Mouse (Mus musculus) T-helper 1 cell (primary cell): ENCODE data around the gene Fat3.

Experiments
- in situ Hi-C: fragments of 300-600 bp; cut with MboI, MseI; formaldehyde crosslinking; loops from one replicate; pipeline ENCODE4 v1.15.1; 2025; ENCODE audit warnings: high pct_unique_total_duplicates

The Fat3 gene

DNA sequence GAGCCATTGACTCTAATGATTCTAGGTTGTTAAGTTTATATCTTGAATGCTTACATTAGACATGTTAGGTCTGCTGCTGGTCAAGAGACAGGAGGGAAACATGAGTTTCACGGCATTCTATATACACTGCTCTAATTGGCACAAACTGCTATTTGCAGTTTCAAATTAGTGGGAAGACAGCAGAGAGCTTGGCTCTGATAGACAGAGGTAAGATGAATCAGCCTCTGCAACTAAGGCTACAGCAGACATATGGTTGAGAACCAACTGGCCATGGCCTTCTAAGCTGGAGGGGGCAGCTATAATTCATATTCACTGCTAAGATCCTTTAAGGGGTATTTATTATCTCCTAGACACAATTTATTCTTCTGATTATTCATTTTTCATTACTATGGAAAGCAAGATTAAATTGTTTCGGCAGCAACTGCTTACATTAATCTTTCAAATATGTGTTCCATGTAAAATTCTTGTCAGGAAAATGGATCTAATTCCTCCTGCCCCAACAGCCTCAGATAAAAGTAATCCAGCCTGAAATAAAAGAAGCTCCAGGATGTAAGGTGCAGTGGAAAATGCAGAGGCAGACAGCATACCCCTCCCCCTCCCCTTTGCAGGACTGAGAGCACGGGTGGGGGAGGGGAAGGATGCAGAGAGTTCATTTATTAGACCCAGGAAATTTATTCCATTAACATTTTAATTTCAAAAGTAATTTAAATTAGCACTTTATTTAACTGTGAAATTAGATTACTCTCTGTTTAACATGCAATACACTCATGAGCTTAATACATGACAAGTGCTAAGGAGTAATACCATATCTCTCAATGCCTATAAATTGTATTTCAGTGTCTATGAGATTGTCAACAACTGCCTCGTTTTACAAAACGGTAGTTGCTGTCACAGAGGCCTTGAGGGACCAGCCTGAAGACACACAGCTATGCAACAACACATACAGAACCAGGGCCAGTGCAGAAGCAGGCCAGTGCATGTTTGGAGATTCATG lies 189.9 kb downstream of the Fat3 start:
- in situ Hi-C loops, result no loop called here

DNA sequence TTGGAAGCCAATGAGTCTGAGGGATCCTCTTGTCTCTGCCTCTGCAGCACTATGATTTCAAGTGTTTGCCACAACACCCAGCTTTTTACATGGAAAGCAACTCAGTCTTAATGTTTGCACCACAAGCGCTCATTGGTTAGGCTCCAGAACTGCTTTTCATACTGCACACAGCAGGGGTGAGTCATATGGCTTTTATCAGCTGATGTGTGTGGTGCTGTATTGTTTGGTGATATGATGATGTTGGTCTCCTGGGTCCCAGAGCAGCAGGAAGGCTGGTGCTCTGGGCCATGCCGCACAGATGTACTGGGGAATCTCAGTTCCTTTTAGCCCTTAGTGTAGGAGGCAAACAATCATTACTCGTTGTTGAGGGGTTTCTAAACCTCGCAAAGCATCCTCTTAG lies 190.8 kb downstream of the Fat3 start:
- in situ Hi-C loops, result no loop called here

GRCm38 (mm10) chr9:16307789-16308188 lies 193.3 kb downstream of the Fat3 start:
- in situ Hi-C loops, result no loop called here

DNA sequence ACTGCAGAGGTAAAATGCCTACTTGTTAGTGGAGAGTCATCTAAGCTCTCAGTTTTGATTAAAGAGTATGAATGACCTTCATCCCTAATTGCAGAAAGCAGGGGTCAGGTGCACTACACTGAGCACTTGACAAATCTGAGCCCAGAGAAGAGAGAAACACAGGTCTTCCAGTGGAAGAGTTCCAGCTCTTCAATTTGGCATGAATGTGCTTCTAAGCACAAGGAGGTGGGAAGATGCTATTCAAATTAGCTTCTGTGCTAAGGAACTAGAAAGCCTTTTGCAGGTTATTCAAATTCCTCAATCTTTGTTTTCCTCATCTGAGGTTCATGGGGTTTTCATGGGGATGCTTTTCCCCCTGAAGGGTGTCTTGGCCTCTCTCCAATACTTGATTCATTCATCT lies 194.9 kb downstream of the Fat3 start:
- in situ Hi-C loops, result no loop called here

- in situ Hi-C loops, result no loop called here
These were observed 195.5 kb downstream of the Fat3 start for GRCm38 (mm10) chr9:16305396-16306086.

- in situ Hi-C loops, result no loop called here
These were observed 196.1 kb downstream of the Fat3 start for GRCm38 (mm10) chr9:16304949-16305348.

GRCm38 (mm10) chr9:16302484-16302883 lies 198.6 kb downstream of the Fat3 start:
- in situ Hi-C loops, result no loop called here

DNA sequence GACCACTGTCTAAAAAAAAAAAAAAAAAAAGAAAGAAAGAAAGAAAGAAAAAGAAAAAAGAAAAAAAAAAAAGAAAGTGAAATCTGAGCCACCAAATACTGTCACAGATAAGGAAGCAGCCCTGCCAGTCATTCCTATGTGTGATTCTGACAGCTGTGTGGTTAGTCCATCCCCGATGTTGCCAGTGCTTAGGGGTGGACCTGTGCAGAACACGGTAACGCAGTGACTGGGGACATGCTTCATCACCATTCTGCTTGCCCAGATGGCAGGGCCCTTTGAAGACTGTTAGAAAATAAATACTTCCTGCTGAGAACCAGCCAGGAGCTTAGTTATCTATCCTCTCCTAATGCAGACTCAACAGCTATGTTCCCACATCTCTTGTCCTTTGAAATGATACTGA lies 203.2 kb downstream of the Fat3 start:
- in situ Hi-C loops, result no loop called here

DNA sequence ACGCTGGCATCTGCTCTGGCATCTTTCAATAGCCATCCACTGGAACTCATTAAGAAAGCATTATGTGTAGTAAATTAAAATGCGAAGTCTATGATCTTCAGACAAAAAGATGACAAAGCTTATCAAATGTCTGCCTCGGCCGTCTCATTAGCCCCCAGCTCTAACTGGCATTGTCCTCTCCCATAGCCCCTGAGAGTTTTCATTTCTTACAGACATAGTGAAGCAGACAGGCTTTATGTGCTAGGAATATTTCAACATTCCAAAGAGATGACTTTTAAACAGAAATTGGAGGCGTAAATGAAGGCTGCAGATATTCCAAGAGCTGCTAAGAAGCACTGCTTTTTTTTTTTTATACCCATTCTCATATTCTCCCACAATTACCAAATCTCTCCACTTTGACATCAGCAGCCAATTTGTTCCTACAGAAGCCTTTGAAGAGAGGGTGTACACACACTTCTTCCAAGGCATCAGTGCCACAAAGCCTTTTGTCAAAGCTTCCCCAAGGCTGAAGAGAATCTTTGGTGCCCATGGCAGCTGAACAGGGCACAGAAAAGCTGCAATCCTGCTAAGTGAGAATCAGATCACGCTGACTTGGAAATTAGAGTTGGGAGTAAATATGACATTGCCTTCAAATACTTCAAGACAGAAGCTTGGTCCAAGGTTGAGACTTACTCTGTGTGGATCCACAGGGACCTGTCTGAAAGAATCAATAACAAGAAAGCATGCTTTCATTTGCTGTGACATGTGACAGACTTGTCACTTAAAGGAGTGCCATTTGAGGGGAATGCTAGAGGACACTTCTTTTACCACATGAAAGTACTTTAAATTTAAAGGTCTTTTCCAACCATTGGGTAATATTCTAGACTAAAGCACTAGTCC lies 206.9 kb downstream of the Fat3 start:
- in situ Hi-C loops, result no loop called here

DNA sequence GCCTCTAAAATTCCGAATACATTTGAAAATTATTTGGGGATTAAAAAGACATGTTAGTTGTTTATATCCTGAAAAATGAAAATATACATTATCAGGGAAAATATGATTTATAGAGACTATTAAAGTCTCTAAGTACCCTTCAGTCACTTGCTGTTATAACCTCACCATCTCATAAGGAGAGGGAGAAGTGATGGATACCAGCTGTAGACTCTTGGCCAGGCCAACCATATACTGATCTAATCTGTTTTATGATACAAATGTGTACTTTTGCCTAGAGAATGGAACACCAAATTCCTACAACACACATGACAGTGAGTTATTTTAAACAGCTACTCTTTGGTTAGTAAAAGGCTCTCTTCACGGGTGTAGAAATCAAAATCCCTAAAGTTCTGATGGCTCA lies 208.6 kb downstream of the Fat3 start:
- in situ Hi-C loops, result no loop called here

DNA sequence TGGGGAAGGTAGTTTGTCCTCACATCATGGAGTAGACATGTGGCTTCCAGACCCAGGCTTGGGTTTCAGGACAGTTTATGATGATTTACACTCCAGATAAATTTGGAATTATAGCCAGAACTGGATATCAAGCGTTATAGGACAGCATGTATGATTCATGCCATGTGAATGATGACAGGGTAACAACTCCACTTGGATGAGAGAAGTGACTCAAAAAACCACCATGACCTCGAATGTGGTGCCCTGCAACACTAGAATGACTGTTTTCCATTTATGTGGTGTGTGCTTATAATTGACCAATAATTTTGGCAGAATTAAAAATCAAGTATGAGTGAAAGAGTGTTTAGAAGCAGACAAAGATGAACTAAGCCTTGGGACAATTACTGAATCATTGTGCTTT lies 210.2 kb downstream of the Fat3 start:
- in situ Hi-C loops, result no loop called here

- in situ Hi-C loops, result no loop called here
These were observed 218.1 kb downstream of the Fat3 start for GRCm38 (mm10) chr9:16283033-16283432.

DNA sequence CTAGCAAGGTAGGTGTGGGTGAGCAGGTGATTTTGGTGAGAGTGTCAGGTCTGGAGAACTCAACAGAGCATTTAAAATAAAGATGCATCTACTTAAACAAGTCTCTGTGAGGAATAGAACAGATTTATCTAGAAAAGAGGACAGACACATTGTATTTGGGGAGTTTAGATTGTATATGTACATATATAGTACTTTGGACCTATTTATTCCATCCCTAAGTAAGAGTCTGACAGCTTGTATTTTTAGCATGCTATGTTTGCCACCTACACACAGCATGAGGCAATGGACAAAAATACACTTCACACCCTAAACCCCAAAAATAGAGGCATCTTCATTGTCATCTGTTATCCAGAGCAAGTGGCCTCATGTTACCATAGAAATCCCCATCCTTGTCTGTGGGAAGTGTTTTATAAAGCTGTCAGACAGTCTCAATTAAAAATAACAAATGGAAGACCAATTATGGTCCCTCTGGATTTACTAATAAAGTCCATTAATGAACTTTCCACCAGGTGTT lies 218.7 kb downstream of the Fat3 start:
- in situ Hi-C loops, result no loop called here

DNA sequence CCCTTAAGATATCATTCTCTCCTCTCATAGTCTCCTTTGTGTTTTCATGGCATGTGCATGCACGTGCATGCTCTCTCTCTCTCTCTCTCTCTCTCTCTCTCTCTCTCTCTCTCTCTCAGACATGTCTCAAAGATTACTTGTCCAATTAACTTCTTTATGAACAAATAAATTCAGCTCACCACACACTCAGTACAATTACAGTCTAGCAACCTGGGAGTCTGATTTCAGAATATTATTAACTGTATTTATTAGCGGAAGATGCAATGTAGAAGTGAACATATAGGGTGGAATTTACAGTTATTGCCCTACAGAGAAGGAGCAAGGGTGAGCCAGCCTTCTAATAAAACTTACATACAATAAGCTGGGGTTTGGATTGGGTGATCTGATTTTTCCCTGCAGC lies 225.5 kb downstream of the Fat3 start:
- in situ Hi-C loops, result no loop called here

- in situ Hi-C loops, result no loop called here
These were observed 227.0 kb downstream of the Fat3 start for GRCm38 (mm10) chr9:16274130-16274529.

GRCm38 (mm10) chr9:16272810-16273209 lies 228.3 kb downstream of the Fat3 start:
- in situ Hi-C loops, result no loop called here

- in situ Hi-C loops, result no loop called here
These were observed 230.3 kb downstream of the Fat3 start for GRCm38 (mm10) chr9:16270768-16271114.

GRCm38 (mm10) chr9:16270056-16270767 lies 230.9 kb downstream of the Fat3 start:
- in situ Hi-C loops, result no loop called here

GRCm38 (mm10) chr9:16265519-16265918 lies 235.6 kb downstream of the Fat3 start:
- in situ Hi-C loops, result no loop called here

DNA sequence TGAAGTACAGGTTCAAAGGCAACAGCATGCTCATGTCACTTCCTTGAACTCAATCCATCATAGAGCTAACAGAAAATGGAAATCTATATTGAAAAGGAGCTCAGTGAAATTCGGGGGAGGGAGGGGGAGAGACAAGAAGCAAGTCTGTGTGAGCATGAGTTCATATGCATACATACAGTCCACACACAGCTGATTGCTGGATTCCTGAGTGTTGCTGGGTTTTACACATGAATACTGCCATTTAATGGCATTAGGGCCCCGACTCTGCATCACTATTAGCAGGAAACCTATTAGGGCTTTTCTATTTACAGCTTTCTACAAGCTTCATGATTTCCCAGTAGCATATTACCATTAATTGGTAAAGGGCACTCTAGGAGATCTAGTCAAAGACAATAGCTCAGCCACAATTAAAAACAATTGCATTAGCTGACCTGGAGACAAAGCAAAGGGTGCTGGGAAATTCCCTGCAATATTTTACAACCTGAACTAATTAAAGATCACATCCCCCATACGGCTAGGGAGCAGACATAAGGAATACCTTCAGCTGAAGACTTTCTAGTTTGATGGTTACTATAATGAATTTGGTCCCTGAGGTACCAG lies 243.7 kb downstream of the Fat3 start:
- in situ Hi-C loops, result no loop called here
